Mouse (Mus musculus) heart, adult 8-10 months (tissue): Measurements from ENCODE around the gene Vav1. TPM values are rescaled to one million over a fixed set of nuclear protein-coding genes. Genes with fewer than 3 reads are reported as not detected.

ENCODE experiments used
- DNase-seq: peaks from one replicate; pipeline ENCODE4 v3.0.0; 2022; ENCODE audit warnings: low spot score
- total RNA-seq, 4 experiments: library from RNA; stranded (reverse); gene quantifications; 2 replicates each; pipeline ENCODE4 v1.2.4; 2022

The Vav1 gene
- total RNA-seq = 1 to 10 TPM; 1.1 to 1.9 (median 1.4) TPM

- no peak for DNase-seq
These were observed at the start of gene Vav1 for GRCm38 (mm10) chr17:57278943-57279590. Gene Vav1, plus strand, starts transcription at chr17:57279100.

GRCm38 (mm10) chr17:57229851-57230727 is 48.8 kb upstream of the Vav1 start:
- no peak for DNase-seq

GRCm38 (mm10) chr17:57230728-57231125 is 48.2 kb upstream of the Vav1 start:
- DNase-seq = no peak

GRCm38 (mm10) chr17:57231321-57231771 is 47.6 kb upstream of the Vav1 start:
- DNase-seq = peak; percentile 33

- DNase-seq = no peak
These were observed 46.7 kb upstream of the Vav1 start for GRCm38 (mm10) chr17:57232200-57232599.

- DNase-seq = no peak
These were observed 45.9 kb upstream of the Vav1 start for GRCm38 (mm10) chr17:57233038-57233437.

- no peak for DNase-seq
These were observed 44.5 kb upstream of the Vav1 start for GRCm38 (mm10) chr17:57234254-57234928.

- no peak for DNase-seq
These were observed 43.1 kb upstream of the Vav1 start for GRCm38 (mm10) chr17:57235803-57236202.

- DNase-seq = no peak
These were observed 41.7 kb upstream of the Vav1 start for GRCm38 (mm10) chr17:57237181-57237580.

GRCm38 (mm10) chr17:57243650-57244370 is 35.1 kb upstream of the Vav1 start:
- DNase-seq = no peak

- DNase-seq = no peak
These were observed 33.5 kb upstream of the Vav1 start for GRCm38 (mm10) chr17:57245311-57245929.

GRCm38 (mm10) chr17:57246663-57247392 is 32.1 kb upstream of the Vav1 start:
- DNase-seq = no peak

- peak; percentile 100 for DNase-seq
These were observed 31.3 kb upstream of the Vav1 start for GRCm38 (mm10) chr17:57247393-57248200.

GRCm38 (mm10) chr17:57248201-57248699 is 30.6 kb upstream of the Vav1 start, which contains the start of gene Gpr108:
Gene Gpr108, minus strand, starts transcription at chr17:57248446.
- peak; percentile 88 for DNase-seq

GRCm38 (mm10) chr17:57248771-57249170 is 30.1 kb upstream of the Vav1 start:
- DNase-seq = no peak

- DNase-seq = peak; percentile 99
These were observed 29.4 kb upstream of the Vav1 start, which contains the start of gene Trip10 for GRCm38 (mm10) chr17:57249186-57250181. Gene Trip10, plus strand, starts transcription at chr17:57249455.

GRCm38 (mm10) chr17:57250461-57251160 is 28.3 kb upstream of the Vav1 start:
- peak; percentile 70 for DNase-seq
